Mouse (Mus musculus): ENCODE data around the gene Akap13. TPM values are rescaled to one million over a fixed set of nuclear protein-coding genes. Genes with fewer than 3 reads are reported as not detected.
"Not testable (repeated sequence)": the region's sequence is repeated elsewhere in the genome, so short reads cannot be mapped to it uniquely, and the experiment has no call there.

The Akap13 gene
- polyA plus RNA-seq, 1 experiment from 2014 or later: 32.1 TPM

DNA sequence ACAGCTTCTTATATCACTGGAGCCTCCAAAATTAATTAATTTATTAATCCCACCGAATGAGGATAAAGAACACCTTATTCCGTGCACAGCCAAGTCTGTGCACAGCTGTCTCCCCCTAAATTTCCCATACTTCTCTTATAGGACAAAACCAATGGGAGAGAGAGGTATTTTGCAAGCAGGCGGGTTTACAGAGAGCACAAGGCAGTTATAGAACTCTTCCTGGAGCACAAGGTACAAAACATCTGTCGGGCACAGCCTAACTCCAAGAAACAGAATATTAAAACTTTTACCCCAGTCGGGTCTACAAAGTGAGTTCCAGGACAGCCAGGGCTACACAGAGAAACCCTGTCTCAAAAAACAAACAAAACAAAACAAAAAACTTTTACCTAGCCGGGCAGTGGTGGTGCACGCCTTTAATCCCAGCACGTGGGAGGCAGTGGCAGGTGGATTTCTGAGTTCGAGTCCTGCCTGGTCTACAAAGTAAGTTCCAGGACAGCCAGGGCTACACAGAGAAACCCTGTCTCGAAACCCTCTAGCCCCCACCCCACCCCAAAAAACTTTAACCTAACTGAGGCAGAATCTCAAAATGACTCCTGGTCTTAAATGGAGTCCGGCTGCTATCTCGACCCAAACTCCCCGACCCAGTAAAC is 326.1 kb downstream of the Akap13 start:
- H3K27ac ChIP-seq (ENCODE audit: low read depth, low read length): no peak overlapping the region
- H3K36me3 ChIP-seq (ENCODE audit: control insufficient read depth, insufficient read depth, low read length): no peaks in the 10 kb centered on the region
- H3K4me1 ChIP-seq (replicated peaks; ENCODE audit: control insufficient read depth, insufficient read depth, low read length): no peaks in the 10 kb centered on the region
- WGBS: 7% methylated on average over 13 of the region's 13 CpGs
- H3K4me3 ChIP-seq (ENCODE audit: low read depth, low read length): peak overlapping the region; percentile 37
- DNase-seq (ENCODE audit: low spot score) (peak; percentile 19), ATAC-seq (ENCODE audit: low FRiP score) (peak; percentile 55; the same call in 1 of the 2 replicates)
- H3K27me3 ChIP-seq (ENCODE audit: control insufficient read depth, insufficient read depth, low read length): no peaks in the 10 kb centered on the region
- peak overlapping the region; percentile 48 for H3K4me2 ChIP-seq (replicated peaks; ENCODE audit: low read depth, low read length)
- H3K9ac ChIP-seq (ENCODE audit: low read depth, low read length): peak overlapping the region; percentile 48; the same call in 1 of the 2 replicates
- no peaks in the 10 kb centered on the region for H3K9me3 ChIP-seq (ENCODE audit: control insufficient read depth, low read length)

DNA sequence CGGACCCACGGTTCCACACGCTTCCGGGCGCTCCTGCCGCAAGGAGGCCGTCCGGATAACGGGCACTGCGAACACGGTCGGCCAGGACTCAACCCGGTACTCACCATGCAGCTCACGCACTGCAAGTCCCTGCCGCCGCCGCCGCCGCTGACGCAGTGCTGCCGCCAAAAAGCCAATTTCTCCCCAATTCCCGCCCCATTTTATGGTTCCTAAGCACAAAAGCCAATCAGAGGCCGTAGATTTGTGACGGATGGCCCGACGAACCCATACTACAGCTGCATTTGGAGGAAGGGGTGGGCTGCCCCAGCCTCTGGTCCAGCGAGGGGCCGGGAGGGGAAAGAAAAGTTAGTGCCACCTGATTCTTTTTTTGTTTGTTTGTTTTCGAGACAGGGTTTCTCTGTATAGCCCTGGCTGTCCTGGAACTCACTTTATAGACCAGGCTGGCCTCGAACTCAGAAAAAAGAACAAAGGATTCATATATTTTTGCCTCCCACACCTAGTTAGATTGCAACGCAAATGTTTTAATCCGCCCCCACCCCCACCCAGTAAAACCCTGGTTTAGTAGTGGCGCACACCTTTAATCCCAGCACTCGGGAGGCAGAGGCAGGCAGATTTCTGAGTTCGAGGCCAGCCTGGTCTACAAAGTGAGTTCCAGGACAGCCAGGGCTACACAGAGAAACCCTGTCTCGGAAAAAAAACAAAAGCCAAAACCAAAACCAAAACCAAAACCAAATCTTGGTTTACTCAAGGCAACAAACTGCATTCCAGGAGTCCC is 326.8 kb downstream of the Akap13 start:
- peak; percentile 95 for ATAC-seq (ENCODE audit: low FRiP score)
- Histone ChIP-seq H3K9ac (ENCODE audit: low read depth, low read length) (peak overlapping the region; percentile 48; the same call in 1 of the 2 replicates), H3K4me2 (replicated peaks; ENCODE audit: low read depth, low read length) (peak overlapping the region; percentile 48), H3K27ac (ENCODE audit: low read depth, low read length) (no peak overlapping the region), H3K4me3 (ENCODE audit: low read depth, low read length) (peak overlapping the region; percentile 37), H3K36me3 (ENCODE audit: control insufficient read depth, insufficient read depth, low read length) (no peaks in the 10 kb centered on the region), H3K27me3 (ENCODE audit: control insufficient read depth, insufficient read depth, low read length) (no peaks in the 10 kb centered on the region), H3K9me3 (ENCODE audit: control insufficient read depth, low read length) (no peaks in the 10 kb centered on the region), H3K4me1 (replicated peaks; ENCODE audit: control insufficient read depth, insufficient read depth, low read length) (no peaks in the 10 kb centered on the region)
- WGBS: 10% methylated on average over 36 of the region's 36 CpGs
- peak; percentile 91 for DNase-seq (ENCODE audit: low spot score)

DNA sequence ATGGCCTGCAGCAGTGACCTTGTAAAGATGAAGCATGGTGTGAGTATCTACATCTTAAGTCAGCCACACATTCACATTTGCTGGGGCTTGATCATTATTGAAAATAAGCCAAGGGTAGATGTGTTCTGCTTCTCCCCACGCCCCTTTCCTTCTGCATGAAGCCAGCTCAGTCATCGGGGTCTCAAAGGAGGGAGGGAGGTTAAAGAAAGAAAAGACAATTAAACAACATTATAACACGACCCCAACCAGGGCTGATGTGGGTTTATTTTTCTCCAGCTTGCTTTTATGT is 327.3 kb downstream of the Akap13 start:
- DNase-seq (ENCODE audit: low spot score) (peak; percentile 17), ATAC-seq (ENCODE audit: low FRiP score) (no peak)
- H3K27ac ChIP-seq (ENCODE audit: low read depth, low read length): no peak overlapping the region
- WGBS: 87% methylated on average over 3 of the region's 3 CpGs
- H3K36me3 ChIP-seq (ENCODE audit: control insufficient read depth, insufficient read depth, low read length): no peaks in the 10 kb centered on the region
- no peak overlapping the region for H3K4me3 ChIP-seq (ENCODE audit: low read depth, low read length)
- no peaks in the 10 kb centered on the region for H3K9me3 ChIP-seq (ENCODE audit: control insufficient read depth, low read length)
- no peak overlapping the region for H3K4me2 ChIP-seq (replicated peaks; ENCODE audit: low read depth, low read length)
- H3K27me3 ChIP-seq (ENCODE audit: control insufficient read depth, insufficient read depth, low read length): no peaks in the 10 kb centered on the region
- no peak overlapping the region for H3K9ac ChIP-seq (ENCODE audit: low read depth, low read length)
- H3K4me1 ChIP-seq (replicated peaks; ENCODE audit: control insufficient read depth, insufficient read depth, low read length): no peaks in the 10 kb centered on the region

DNA sequence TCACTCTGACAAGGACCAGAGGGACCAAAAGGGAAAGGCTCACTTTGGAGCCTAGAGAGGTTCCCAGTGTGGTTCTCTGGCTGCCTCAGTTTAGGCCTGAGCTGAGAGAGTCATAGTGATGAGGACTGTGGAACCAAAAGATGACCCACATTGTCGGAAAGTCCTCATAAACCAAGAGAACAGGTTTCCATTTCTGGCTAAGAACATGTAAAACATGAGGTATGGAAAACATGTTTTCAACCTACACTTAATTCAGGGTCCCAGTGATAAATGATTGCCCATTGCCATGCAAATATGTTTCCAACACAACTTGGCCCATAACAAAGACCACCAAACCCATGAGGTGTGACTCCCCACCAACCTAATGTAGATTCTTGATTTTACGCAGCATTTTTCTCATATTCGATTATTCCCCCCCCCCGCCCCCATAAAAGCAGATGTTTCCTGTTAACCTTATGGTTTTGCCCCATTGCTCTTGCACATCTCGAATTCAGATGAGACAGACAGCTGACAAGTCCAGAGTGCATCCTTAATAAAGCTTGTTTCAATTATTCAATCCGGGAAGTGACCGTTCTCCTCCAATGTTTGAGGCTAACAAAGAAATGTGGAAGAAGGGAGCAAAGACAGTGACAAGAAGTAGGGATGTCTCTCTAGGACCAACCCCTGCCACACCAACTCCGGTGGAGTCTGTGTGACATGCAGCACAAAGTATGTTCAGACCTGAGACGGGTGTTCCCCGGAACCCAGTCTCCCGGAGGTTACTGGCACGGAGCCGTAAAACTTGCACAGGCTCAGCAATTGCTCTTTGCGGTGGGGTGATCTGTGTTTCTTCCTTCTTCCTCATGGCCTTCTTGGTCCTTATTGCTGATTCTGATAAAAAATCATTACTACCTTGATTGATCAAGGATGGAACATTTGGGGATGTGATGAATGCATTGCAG is 330.3 kb downstream of the Akap13 start:
- Histone ChIP-seq H3K4me3 (ENCODE audit: low read depth, low read length) (no peak overlapping the region), H3K27ac (ENCODE audit: low read depth, low read length) (no peak overlapping the region), H3K27me3 (ENCODE audit: control insufficient read depth, insufficient read depth, low read length) (no peaks in the 10 kb centered on the region), H3K9ac (ENCODE audit: low read depth, low read length) (no peak overlapping the region), H3K4me1 (replicated peaks; ENCODE audit: control insufficient read depth, insufficient read depth, low read length) (no peaks in the 10 kb centered on the region), H3K36me3 (ENCODE audit: control insufficient read depth, insufficient read depth, low read length) (no peaks in the 10 kb centered on the region), H3K4me2 (replicated peaks; ENCODE audit: low read depth, low read length) (no peak overlapping the region), H3K9me3 (ENCODE audit: control insufficient read depth, low read length) (no peaks in the 10 kb centered on the region)
- DNase-seq (ENCODE audit: low spot score) (no peak), ATAC-seq (ENCODE audit: low FRiP score) (no peak)
- WGBS: 90% methylated on average over 14 of the region's 14 CpGs

DNA sequence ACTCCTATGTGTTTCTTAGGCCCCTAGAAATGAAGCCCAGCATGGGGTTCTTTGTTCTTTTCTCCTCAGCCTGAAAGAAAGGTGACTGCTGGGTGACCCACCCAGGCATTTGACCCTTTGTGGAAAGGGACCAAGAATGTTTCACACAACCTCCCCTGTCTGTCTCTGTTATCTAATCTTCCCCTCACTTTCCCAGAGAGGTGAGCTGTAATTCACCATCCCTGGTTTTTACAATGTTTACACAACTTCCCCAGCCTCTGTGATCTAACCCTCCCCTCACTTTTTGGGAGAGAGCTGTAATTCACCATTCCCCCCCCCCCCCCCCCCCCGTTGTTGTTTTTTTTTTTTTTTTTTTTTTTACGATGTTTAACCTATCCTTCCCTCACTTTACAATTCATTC is 331.5 kb downstream of the Akap13 start:
- Histone ChIP-seq H3K9ac (ENCODE audit: low read depth, low read length) (no peak overlapping the region), H3K36me3 (ENCODE audit: control insufficient read depth, insufficient read depth, low read length) (no peaks in the 10 kb centered on the region), H3K4me2 (replicated peaks; ENCODE audit: low read depth, low read length) (no peak overlapping the region), H3K4me3 (ENCODE audit: low read depth, low read length) (no peak overlapping the region), H3K4me1 (replicated peaks; ENCODE audit: control insufficient read depth, insufficient read depth, low read length) (no peaks in the 10 kb centered on the region), H3K27me3 (ENCODE audit: control insufficient read depth, insufficient read depth, low read length) (no peaks in the 10 kb centered on the region), H3K27ac (ENCODE audit: low read depth, low read length) (no peak overlapping the region), H3K9me3 (ENCODE audit: control insufficient read depth, low read length) (no peaks in the 10 kb centered on the region)
- DNase-seq (ENCODE audit: low spot score): no peak
- ATAC-seq (ENCODE audit: low FRiP score): no peak
- 33% methylated on average over 1 of the region's 2 CpGs for WGBS

DNA sequence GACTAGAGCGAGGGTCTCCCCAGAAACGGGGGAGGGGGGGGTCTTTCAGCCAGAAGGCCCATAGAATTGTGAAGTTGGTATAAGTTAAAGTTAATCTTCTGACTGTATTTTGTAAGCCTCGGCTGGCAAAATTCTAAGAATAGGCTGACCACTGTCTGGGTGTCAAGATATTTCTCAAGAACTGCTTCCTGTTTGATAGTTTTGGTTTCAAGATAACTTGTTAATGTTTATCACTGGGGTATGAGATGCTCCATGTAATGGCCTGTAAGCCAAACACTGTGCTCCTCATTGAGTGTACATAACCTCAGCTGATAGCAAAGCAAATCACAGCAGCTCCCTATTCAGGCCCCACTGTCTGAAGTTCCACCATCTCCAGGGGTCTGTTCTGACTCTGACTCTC is 332.0 kb downstream of the Akap13 start:
- Histone ChIP-seq H3K4me1 (replicated peaks; ENCODE audit: control insufficient read depth, insufficient read depth, low read length) (no peaks in the 10 kb centered on the region), H3K27ac (ENCODE audit: low read depth, low read length) (no peak overlapping the region), H3K36me3 (ENCODE audit: control insufficient read depth, insufficient read depth, low read length) (no peaks in the 10 kb centered on the region), H3K9ac (ENCODE audit: low read depth, low read length) (no peak overlapping the region), H3K4me3 (ENCODE audit: low read depth, low read length) (no peak overlapping the region), H3K9me3 (ENCODE audit: control insufficient read depth, low read length) (no peaks in the 10 kb centered on the region), H3K27me3 (ENCODE audit: control insufficient read depth, insufficient read depth, low read length) (no peaks in the 10 kb centered on the region), H3K4me2 (replicated peaks; ENCODE audit: low read depth, low read length) (no peak overlapping the region)
- ATAC-seq (ENCODE audit: low FRiP score): no peak
- DNase-seq (ENCODE audit: low spot score): no peak
- WGBS: 77% methylated on average over 3 of the region's 3 CpGs

DNA sequence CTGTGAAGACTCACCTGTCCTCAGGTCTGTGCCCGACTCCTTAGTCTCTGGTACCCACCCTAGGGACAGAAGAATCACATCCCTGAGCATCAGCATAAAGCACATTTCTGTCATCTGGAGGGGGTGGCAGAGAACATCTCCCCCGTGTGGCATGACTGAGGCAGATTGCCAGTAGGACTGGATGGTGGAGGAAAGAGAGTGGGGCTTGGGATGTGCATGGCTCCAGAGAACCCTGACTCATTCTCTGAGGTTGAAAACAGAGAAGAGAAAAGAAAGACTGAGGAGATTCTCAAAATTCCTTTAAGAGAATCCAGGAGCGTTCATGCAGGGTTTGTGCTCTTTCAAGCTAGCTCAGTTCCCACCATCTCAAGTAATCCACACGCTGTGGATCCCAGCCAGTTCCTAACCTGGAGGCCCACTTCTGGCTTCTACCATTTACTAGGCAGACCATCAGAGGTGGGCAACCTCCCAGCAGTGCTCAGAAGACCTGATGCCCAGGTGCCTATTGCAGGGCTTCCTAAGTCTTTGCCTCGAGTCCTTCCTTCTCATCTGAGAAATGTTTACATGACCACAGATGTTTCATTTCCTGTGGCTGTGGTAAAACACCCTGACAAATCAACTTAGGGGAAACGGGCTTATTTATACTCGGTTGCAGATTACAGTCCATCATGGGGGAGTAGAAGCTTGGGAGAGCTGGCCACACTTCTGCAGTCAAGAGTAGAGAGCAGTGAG is 332.9 kb downstream of the Akap13 start:
- H3K9ac ChIP-seq (ENCODE audit: low read depth, low read length); H3K9me3 ChIP-seq (ENCODE audit: control insufficient read depth, low read length); H3K27ac ChIP-seq (ENCODE audit: low read depth, low read length); ATAC-seq (ENCODE audit: low FRiP score); H3K4me2 ChIP-seq (replicated peaks; ENCODE audit: low read depth, low read length); H3K4me3 ChIP-seq (ENCODE audit: low read depth, low read length); DNase-seq (ENCODE audit: low spot score); H3K36me3 ChIP-seq (ENCODE audit: control insufficient read depth, insufficient read depth, low read length); H3K4me1 ChIP-seq (replicated peaks; ENCODE audit: control insufficient read depth, insufficient read depth, low read length); H3K27me3 ChIP-seq (ENCODE audit: control insufficient read depth, insufficient read depth, low read length): not testable (repeated sequence)
- 86% methylated on average over 4 of the region's 7 CpGs for WGBS

DNA sequence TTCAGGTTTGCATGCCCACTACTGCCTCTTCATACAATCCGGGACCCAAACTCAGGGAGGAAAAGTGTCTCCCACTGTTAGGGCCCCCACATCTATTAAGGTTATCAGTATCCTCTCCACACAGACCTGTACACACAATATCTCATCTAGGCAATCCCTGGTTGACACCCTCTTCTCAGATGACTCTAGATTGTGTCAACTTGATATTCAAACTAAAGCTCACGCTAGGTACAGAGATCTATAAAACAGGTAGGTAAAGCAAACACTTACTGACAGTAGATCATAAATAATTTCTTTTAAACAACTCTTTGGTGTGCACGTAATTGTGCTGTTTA is 333.4 kb downstream of the Akap13 start:
- H3K4me2 ChIP-seq (replicated peaks; ENCODE audit: low read depth, low read length); H3K4me3 ChIP-seq (ENCODE audit: low read depth, low read length); H3K9ac ChIP-seq (ENCODE audit: low read depth, low read length); H3K4me1 ChIP-seq (replicated peaks; ENCODE audit: control insufficient read depth, insufficient read depth, low read length); H3K27me3 ChIP-seq (ENCODE audit: control insufficient read depth, insufficient read depth, low read length); H3K9me3 ChIP-seq (ENCODE audit: control insufficient read depth, low read length); ATAC-seq (ENCODE audit: low FRiP score); DNase-seq (ENCODE audit: low spot score); H3K36me3 ChIP-seq (ENCODE audit: control insufficient read depth, insufficient read depth, low read length); H3K27ac ChIP-seq (ENCODE audit: low read depth, low read length): not testable (repeated sequence)
- 81% methylated on average over 3 of the region's 3 CpGs for WGBS

Measured in hindbrain, embryonic 11.5 days (tissue).